Mouse (Mus musculus) embryonic facial prominence, embryonic 11.5 days (tissue): ENCODE measurements around the gene Atp5b. TPM values are rescaled to one million over a fixed set of nuclear protein-coding genes. Genes with fewer than 3 reads are reported as not detected.

Experiments used
- ATAC-seq: fragments of 200-750 bp; cut with Nextera tagmentation; replicated peaks from 2 replicates; pipeline ENCODE4 v1.8.0; 2017; ENCODE audit warnings: low read depth; ENCODE audit not compliant: insufficient number of reproducible peaks, low FRiP score, low TSS enrichment
- DNase-seq: peaks from one replicate; pipeline ENCODE4 v3.0.0-alpha.2; 2015; ENCODE audit warnings: low spot score
- H3K27ac ChIP-seq: fragments of 300-500 bp; sonication (generic); replicated peaks from 2 replicates; pipeline ENCODE4 v1.5.1; 2014; ENCODE audit warnings: mild to moderate bottlenecking, low read depth, low read length, control low read depth
- H3K27me3 ChIP-seq: fragments of 300-500 bp; sonication (generic); 2 replicates; pipeline ENCODE4 v1.6.1; 2014; ENCODE audit warnings: mild to moderate bottlenecking, low read length, moderate library complexity, mixed read lengths; ENCODE audit not compliant: control insufficient read depth, insufficient read depth
- H3K36me3 ChIP-seq: fragments of 300-500 bp; sonication (generic); replicated peaks from 2 replicates; pipeline ENCODE4 v1.6.1; 2014; ENCODE audit warnings: low read depth, mild to moderate bottlenecking, low read length, moderate library complexity, mixed read lengths; ENCODE audit not compliant: control insufficient read depth, insufficient read depth
- H3K4me1 ChIP-seq: fragments of 300-500 bp; sonication (generic); 2 replicates; pipeline ENCODE4 v1.6.1; 2014; ENCODE audit warnings: low read length, mixed read lengths; ENCODE audit not compliant: control insufficient read depth, insufficient read depth
- H3K4me2 ChIP-seq: fragments of 300-500 bp; sonication (generic); 2 replicates; pipeline ENCODE4 v1.6.1; 2014; ENCODE audit warnings: low read depth, mild to moderate bottlenecking, control low read depth, low read length, moderate library complexity
- H3K4me3 ChIP-seq: fragments of 300-500 bp; sonication (generic); 2 replicates; pipeline ENCODE4 v1.5.1; 2014; ENCODE audit warnings: low read depth, low read length, control low read depth
- H3K9ac ChIP-seq: fragments of 300-500 bp; sonication (generic); replicated peaks from 2 replicates; pipeline ENCODE4 v1.6.1; 2014; ENCODE audit warnings: mild to moderate bottlenecking, control low read depth, low read length
- H3K9me3 ChIP-seq: fragments of 300-500 bp; sonication (generic); replicated peaks from 2 replicates; pipeline ENCODE4 v1.6.1; 2016; ENCODE audit warnings: mild to moderate bottlenecking, low read length, inconsistent platforms, mixed read lengths; ENCODE audit not compliant: control insufficient read depth
- WGBS: fragments of 180-500 bp; shearing (Covaris S2); extraction: QIAGEN DNeasy Blood & Tissue Kit; methylation state at CpG from one replicate; pipeline ENCODE4 v1.1.7; 2014; 5-methylcytosine and 5-hydroxymethylcytosine counted together
- polyA plus RNA-seq: library from polyadenylated mRNA; unstranded; fragments of >200 nt; fragmentation: Nextera tagmentation; extraction: Ambion mirVana; gene quantifications from 2 replicates; pipeline ENCODE4 v1.2.1, GENCODE M21; 2014

Gene Atp5b
- polyA plus RNA-seq: 2,412 and 2,488 TPM in 2 replicates

DNA sequence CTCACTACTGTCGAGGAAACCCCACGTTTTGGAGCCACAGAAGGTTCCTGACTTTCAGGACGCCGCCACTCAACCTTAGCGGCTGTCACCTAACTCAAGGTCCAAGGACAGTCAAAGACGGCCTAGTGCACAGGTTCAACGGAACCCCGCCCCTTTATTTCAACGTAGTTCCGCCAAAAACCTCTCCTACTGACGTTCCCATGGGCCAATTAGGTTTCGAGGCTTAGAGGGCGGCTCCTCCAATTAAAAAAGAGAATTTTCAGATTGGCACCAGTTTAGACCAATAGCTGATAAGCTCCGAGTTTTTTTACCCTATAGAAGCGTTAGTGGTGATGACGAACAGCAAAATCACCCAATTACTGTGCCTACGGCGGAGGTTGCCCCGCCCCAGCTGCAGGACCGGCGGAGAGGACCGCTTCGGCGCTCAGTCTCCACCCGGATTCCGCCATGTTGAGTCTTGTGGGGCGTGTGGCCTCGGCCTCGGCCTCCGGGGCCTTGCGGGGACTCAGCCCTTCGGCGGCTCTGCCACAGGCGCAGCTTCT, at the start of gene Atp5b:
Gene Atp5b, plus strand, starts transcription at position 394 of the 542 bp plus-strand sequence.
- peak; percentile 97 for ATAC-seq

DNA sequence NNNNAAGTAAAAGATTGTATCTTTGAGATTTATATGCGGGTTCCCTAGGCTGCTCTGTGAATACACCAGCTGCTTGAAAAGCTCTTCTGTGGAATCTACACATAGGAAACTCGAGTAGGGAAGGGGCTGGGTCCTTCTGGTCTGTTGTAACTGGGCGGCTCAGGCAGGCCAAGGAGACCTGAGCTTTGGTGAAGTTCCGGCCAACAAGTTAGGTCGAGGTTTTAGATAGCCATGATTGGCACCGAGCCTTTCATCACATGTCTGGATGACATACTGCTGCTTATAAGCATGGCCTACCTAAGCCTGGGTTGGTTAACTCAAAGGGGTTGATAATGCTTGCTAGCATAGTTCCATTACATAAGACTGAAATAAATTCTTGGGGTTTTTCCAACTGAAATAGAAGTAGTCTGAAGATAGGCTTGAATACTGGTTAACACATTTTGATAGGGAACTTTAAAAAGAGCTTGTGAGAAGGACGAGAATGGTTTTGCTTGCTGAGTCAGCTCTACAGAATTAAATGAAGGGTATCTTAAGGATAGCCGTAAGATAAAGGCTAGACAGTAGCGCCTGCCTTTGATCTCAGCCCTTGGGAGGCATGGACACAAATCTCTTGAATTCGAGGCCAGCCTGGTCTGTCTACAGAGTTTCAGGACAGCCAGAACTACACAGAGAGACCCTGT, 46.2 kb upstream of the Atp5b start:
- Histone ChIP-seq H3K27me3 (no peaks in the 10 kb centered on the region), H3K4me1 (no peaks in the 10 kb centered on the region), H3K9ac (peak overlapping the region; percentile 99), H3K9me3 (no peaks in the 10 kb centered on the region), H3K4me2 (peak overlapping the region; percentile 71), H3K4me3 (peak overlapping the region; percentile 78), H3K27ac (no peak overlapping the region), H3K36me3 (peaks cover 3% of the 10 kb centered on the region)
- ATAC-seq (no peak), DNase-seq (peak; percentile 48)
- WGBS: 9% methylated on average over 10 of the region's 10 CpGs

More for the DNA sequence above, at the start of gene Atp5b:
- Histone ChIP-seq H3K36me3 (peaks cover 7% of the 10 kb centered on the region; the same call in 1 of the 2 replicates), H3K27ac (peak within 1 kb of the TSS; percentile 60), H3K4me1 (no peaks in the 10 kb centered on the region), H3K4me2 (peak within 1 kb of the TSS; percentile 89), H3K4me3 (peak within 1 kb of the TSS; percentile 91), H3K9ac (peak within 1 kb of the TSS; percentile 98), H3K27me3 (no peaks in the 10 kb centered on the region), H3K9me3 (no peaks in the 10 kb centered on the region)
- DNase-seq: peak; percentile 100
- WGBS: under 1% methylated on average over 34 of the region's 34 CpGs

DNA sequence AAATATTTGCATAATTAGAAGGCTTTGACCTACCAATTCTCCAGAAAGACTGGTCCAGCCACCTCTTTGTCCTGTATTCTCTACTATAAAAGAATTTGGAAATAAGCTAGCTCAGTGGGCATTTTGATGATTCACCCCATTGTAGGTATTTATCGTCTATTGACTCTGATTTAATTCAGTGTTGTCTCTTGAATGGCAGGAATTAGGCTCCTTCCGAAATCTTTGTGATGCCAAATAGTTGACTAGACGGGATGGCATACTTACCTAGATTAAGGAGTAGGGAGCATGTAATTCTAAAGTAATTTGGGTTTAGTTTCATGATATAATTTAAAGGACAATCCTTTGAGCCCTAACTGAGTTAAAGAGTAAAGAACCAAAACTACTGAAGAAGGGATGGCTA, 45.2 kb upstream of the Atp5b start:
- H3K27ac ChIP-seq: no peak overlapping the region
- ATAC-seq (no peak), DNase-seq (no peak)
- no peaks in the 10 kb centered on the region for H3K9me3 ChIP-seq
- 87% methylated on average over 3 of the region's 3 CpGs for WGBS
- H3K9ac ChIP-seq: no peak overlapping the region
- H3K4me3 ChIP-seq: no peak overlapping the region
- no peaks in the 10 kb centered on the region for H3K4me1 ChIP-seq
- H3K27me3 ChIP-seq: no peaks in the 10 kb centered on the region
- peaks cover 3% of the 10 kb centered on the region for H3K36me3 ChIP-seq
- no peak overlapping the region for H3K4me2 ChIP-seq

DNA sequence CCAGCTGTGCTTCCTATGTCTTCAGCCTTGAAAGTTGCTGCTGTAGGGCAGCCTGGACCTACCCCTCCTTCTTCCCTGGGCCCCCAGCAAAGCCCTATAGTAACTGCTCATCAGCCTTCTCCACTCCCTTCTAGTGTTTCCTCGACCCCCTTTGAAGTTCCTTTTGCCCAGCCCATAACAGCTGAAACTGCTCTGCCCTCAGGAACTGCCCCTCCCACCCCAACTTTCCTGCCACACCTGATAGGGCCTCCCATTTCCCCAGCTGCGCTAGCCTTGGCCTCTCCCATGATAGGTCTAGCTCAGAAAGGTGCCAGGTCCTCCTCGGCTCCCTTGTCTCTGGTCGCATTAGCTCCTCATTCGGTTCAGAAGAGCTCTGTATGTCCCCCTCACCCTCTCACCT, 43.9 kb upstream of the Atp5b start:
- 62% methylated on average over 5 of the region's 5 CpGs for WGBS
- no peak overlapping the region for H3K4me3 ChIP-seq
- no peaks in the 10 kb centered on the region for H3K4me1 ChIP-seq
- peaks cover 6% of the 10 kb centered on the region for H3K36me3 ChIP-seq
- ATAC-seq (no peak), DNase-seq (no peak)
- no peak overlapping the region for H3K9ac ChIP-seq
- H3K27me3 ChIP-seq: no peaks in the 10 kb centered on the region
- H3K4me2 ChIP-seq: no peak overlapping the region
- no peak overlapping the region for H3K27ac ChIP-seq
- H3K9me3 ChIP-seq: no peaks in the 10 kb centered on the region

DNA sequence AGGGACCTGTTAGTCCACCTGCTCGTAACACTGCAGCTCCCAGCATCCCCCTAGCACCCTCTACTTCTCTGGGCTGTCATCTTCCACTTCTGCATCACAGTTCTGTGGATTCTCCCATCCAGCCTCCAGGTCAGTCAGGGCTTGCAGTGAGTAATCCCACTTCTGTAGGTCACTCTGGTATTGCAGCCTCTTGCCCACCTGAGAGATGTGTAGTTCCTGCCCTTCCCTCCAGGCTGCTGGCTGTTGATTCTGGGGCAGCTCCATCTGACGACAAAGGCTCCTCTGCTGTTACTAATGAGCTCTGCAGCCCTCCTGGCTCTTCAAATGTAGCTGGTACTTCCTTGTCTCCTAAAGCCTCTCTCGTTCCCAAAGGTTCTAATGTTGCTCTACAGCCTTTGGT, 43.2 kb upstream of the Atp5b start:
- Histone ChIP-seq H3K27ac (no peak overlapping the region), H3K4me3 (no peak overlapping the region)
- 77% methylated on average over 3 of the region's 3 CpGs for WGBS

DNA sequence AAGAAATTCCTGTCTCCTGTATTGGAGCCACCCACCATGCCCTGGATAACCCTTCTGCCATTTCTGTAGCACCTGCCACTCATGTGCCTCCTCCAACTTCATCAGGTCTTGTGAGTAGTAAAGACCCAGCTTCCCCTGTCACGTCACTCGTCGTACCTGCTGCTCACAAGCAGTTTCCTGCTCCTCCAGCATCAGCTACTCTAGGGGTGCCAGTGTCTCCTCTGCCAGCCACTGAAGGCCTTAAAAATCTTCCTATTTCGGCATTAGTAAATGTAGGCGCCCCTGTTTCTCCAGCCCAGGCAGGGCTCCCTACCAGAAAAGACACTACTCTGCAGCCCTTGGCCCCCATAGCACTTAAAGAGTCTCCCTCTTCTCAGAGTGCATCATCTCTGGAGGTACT, 42.8 kb upstream of the Atp5b start:
- Histone ChIP-seq H3K27me3 (no peaks in the 10 kb centered on the region), H3K4me2 (no peak overlapping the region), H3K9me3 (no peaks in the 10 kb centered on the region), H3K36me3 (peaks cover 6% of the 10 kb centered on the region), H3K4me3 (no peak overlapping the region), H3K27ac (no peak overlapping the region), H3K4me1 (no peaks in the 10 kb centered on the region), H3K9ac (no peak overlapping the region)
- ATAC-seq: no peak
- no peak for DNase-seq
- WGBS: 91% methylated on average over 5 of the region's 5 CpGs

More for the DNA sequence above, 43.2 kb upstream of the Atp5b start:
- no peaks in the 10 kb centered on the region for H3K27me3 ChIP-seq
- no peak for DNase-seq
- no peaks in the 10 kb centered on the region for H3K9me3 ChIP-seq
- H3K4me1 ChIP-seq: no peaks in the 10 kb centered on the region
- no peak overlapping the region for H3K4me2 ChIP-seq
- peaks cover 6% of the 10 kb centered on the region for H3K36me3 ChIP-seq
- no peak for ATAC-seq
- H3K9ac ChIP-seq: no peak overlapping the region

DNA sequence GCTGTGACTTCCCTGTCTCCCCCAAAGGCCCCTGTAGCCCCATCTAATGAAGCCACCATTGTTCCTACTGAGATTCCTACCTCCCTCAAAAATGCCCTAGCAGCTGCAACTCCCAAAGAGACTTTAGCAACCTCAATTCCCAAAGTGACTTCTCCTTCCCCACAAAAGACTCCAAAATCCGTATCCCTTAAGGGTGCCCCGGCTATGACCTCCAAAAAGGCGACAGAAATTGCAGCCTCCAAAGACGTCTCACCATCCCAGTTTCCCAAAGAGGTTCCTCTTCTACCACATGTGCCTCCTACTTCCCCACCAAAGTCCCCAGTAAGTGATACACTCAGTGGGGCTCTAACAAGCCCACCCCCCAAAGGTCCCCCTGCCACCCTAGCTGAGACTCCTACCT, 41.4 kb upstream of the Atp5b start:
- ATAC-seq (no peak), DNase-seq (no peak)
- Histone ChIP-seq H3K9me3 (no peaks in the 10 kb centered on the region), H3K4me2 (no peak overlapping the region), H3K9ac (no peak overlapping the region), H3K4me1 (no peaks in the 10 kb centered on the region), H3K4me3 (no peak overlapping the region), H3K27ac (no peak overlapping the region), H3K36me3 (peaks cover 15% of the 10 kb centered on the region), H3K27me3 (no peaks in the 10 kb centered on the region)
- 77% methylated on average over 4 of the region's 4 CpGs for WGBS

DNA sequence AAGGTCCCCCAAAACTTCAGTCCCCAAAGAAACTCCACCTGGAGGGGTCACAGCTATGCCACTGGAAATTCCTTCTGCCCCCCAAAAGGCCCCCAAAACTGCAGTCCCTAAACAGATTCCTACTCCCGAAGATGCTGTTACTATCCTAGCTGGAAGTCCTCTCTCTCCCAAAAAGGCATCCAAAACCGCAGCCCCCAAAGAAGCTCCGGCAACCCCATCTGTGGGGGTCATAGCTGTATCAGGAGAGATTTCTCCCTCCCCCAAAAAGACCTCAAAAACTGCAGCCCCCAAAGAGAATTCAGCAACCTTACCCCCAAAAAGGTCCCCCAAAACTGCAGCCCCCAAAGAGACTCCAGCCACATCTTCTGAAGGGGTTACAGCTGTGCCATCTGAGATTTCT, 40.6 kb upstream of the Atp5b start:
- H3K9me3 ChIP-seq: no peaks in the 10 kb centered on the region
- no peaks in the 10 kb centered on the region for H3K27me3 ChIP-seq
- no peak overlapping the region for H3K4me3 ChIP-seq
- DNase-seq: no peak
- 92% methylated on average over 3 of the region's 3 CpGs for WGBS
- H3K4me1 ChIP-seq: no peaks in the 10 kb centered on the region
- no peak overlapping the region for H3K9ac ChIP-seq
- ATAC-seq: no peak
- no peak overlapping the region for H3K27ac ChIP-seq
- H3K36me3 ChIP-seq: peaks cover 18% of the 10 kb centered on the region
- no peak overlapping the region for H3K4me2 ChIP-seq
